Mouse (Mus musculus): ENCODE data around the gene Tsn. TPM values are rescaled to one million over a fixed set of nuclear protein-coding genes. Genes with fewer than 3 reads are reported as not detected.

Gene Tsn
- polyA plus RNA-seq (2014; fragmentation: Nextera tagmentation; extraction: Ambion mirVana) = 325 and 327 TPM in 2 replicates

DNA sequence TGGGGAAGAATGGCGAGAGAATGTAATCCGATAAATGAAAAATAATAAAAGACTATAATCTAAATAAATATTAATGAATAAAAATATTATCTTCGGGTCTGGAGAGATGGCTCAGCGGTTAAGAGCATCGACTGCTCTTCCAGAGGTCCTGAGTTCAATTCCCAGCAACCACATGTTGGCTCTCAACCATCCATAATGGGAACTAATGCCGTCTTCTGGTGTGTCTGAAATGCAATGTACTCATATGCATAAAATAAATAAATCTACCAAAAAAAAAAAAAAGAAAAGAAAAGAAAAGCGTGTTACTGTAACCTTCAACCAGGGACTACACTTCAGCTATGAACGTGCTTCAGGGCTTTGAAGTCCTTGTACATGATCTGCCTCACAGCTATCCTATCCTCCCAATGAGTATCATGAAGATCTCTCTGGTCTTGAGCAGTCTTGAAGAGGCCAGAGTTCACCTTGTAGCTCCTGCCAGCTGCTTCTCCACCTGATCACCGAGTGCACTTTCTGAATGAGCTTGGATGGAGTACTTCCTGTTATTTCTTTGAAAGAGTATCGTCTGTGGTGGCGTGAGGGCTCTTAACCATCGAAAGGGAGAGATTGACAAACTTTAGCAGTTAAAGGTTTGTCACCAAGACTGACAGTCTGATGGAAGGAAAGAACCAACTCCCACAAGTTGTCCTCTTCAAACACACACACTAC lies at the start of gene Tsn:
Tsn (minus strand) TSS at position 118 of the 705 bp plus-strand sequence.
- Histone ChIP-seq H3K27ac (ENCODE audit: low read depth) (peak within 1 kb of the TSS; percentile 92), H3K36me3 (ENCODE audit: insufficient read depth) (peaks cover 8% of the 10 kb centered on the region), H3K4me3 (ENCODE audit: low read depth, low read length) (peak within 1 kb of the TSS; percentile 69), H3K9ac (peak within 1 kb of the TSS; percentile 75), H3K4me2 (peak within 1 kb of the TSS; percentile 77), H3K9me3 (ENCODE audit: low read depth, low read length) (no peaks in the 10 kb centered on the region), H3K27me3 (ENCODE audit: insufficient read depth, low read length) (no peaks in the 10 kb centered on the region), H3K4me1 (ENCODE audit: insufficient read depth) (peaks cover 7% of the 10 kb centered on the region; the same call in 1 of the 2 replicates)
- TF ChIP-seq CTCF (IDR thresholded peaks at IDR 0.05; ENCODE audit: low read depth) = no peak
- 42% methylated on average over 12 of the region's 12 CpGs for WGBS
- DNase-seq (no peak), ATAC-seq (ENCODE audit: insufficient read depth) (peak; percentile 22; the same call in 1 of the 2 replicates)

GRCm38 (mm10) chr1:118359071-118359761 lies 47.7 kb upstream of the Tsn start:
- no peak overlapping the region for H3K27ac ChIP-seq (ENCODE audit: low read depth)
- H3K4me3 ChIP-seq (ENCODE audit: low read depth, low read length) = no peak overlapping the region
- H3K4me1 ChIP-seq (ENCODE audit: insufficient read depth) = no peaks in the 10 kb centered on the region
- H3K9ac ChIP-seq = no peak overlapping the region
- no peak overlapping the region for H3K4me2 ChIP-seq
- H3K27me3 ChIP-seq (ENCODE audit: insufficient read depth, low read length) = no peaks in the 10 kb centered on the region
- no peaks in the 10 kb centered on the region for H3K36me3 ChIP-seq (ENCODE audit: insufficient read depth)
- no peaks in the 10 kb centered on the region for H3K9me3 ChIP-seq (ENCODE audit: low read depth, low read length)
- DNase-seq = peak; percentile 17
- TF ChIP-seq CTCF (IDR thresholded peaks at IDR 0.05; ENCODE audit: low read depth) = no peak
- no peak for ATAC-seq (ENCODE audit: insufficient read depth)
- WGBS = 51% methylated on average over 6 of the region's 6 CpGs

- H3K27ac ChIP-seq (ENCODE audit: low read depth) = no peak overlapping the region
- DNase-seq (no peak), ATAC-seq (ENCODE audit: insufficient read depth) (no peak)
- H3K9ac ChIP-seq = no peak overlapping the region
- no peaks in the 10 kb centered on the region for H3K4me1 ChIP-seq (ENCODE audit: insufficient read depth)
- H3K36me3 ChIP-seq (ENCODE audit: insufficient read depth) = no peaks in the 10 kb centered on the region
- no peaks in the 10 kb centered on the region for H3K27me3 ChIP-seq (ENCODE audit: insufficient read depth, low read length)
- WGBS = 60% methylated on average over 3 of the region's 3 CpGs
- H3K4me3 ChIP-seq (ENCODE audit: low read depth, low read length) = no peak overlapping the region
- no peak for TF ChIP-seq CTCF (IDR thresholded peaks at IDR 0.05; ENCODE audit: low read depth)
- H3K9me3 ChIP-seq (ENCODE audit: low read depth, low read length) = no peaks in the 10 kb centered on the region
- H3K4me2 ChIP-seq = no peak overlapping the region
These were observed 38.4 kb upstream of the Tsn start for GRCm38 (mm10) chr1:118349922-118350321.

DNA sequence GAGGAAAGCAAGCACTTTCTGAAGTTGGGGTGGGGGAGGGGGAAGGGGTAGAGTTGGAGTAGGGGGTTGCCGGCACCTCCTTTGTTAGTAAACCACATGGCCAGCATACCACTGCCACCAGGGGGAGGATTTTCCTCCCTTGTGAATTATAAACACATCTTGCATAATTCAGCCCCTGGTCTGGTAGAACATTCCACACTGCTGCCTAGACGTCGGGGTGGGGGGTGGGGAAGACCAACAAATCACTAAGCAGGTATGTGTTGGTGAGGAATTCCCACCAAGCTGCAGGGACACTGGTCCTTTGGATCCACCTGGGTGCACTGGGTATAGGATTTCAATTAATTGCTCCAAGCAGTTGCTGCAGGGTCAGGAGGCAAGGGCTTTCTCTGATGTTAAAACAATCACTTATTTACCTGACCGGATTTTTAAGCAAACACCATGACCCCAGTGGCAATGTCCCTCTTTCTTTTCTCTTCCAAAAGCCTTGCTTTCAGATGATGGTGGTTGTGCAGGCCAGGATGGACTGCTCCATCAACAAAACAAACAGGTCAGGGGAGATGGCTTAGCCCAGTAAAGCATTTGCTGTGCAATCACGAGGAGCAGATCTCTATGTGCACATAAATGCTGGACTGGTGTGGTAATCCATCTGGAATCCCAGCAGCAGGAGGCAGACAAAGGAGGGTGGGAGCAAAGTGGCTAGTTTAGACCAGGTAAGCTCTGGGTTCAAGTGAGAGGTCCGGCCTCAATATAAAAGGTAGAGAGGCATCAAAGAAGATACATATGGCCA lies 32.3 kb upstream of the Tsn start:
- TF ChIP-seq CTCF (IDR thresholded peaks at IDR 0.05; ENCODE audit: low read depth) = 0 out of 2 replicates have a peak, but pooled peaks have one; percentile 10
- Histone ChIP-seq H3K9me3 (ENCODE audit: low read depth, low read length) (no peaks in the 10 kb centered on the region), H3K4me3 (ENCODE audit: low read depth, low read length) (no peak overlapping the region), H3K4me2 (no peak overlapping the region), H3K27me3 (ENCODE audit: insufficient read depth, low read length) (no peaks in the 10 kb centered on the region), H3K27ac (ENCODE audit: low read depth) (no peak overlapping the region), H3K4me1 (ENCODE audit: insufficient read depth) (no peaks in the 10 kb centered on the region), H3K9ac (no peak overlapping the region), H3K36me3 (ENCODE audit: insufficient read depth) (no peaks in the 10 kb centered on the region)
- peak; percentile 35 for DNase-seq
- no peak for ATAC-seq (ENCODE audit: insufficient read depth)
- 29% methylated on average over 6 of the region's 6 CpGs for WGBS

GRCm38 (mm10) chr1:118337921-118338320 lies 26.4 kb upstream of the Tsn start:
- Histone ChIP-seq H3K9ac (no peak overlapping the region), H3K4me1 (ENCODE audit: insufficient read depth) (no peaks in the 10 kb centered on the region), H3K4me3 (ENCODE audit: low read depth, low read length) (no peak overlapping the region), H3K4me2 (no peak overlapping the region), H3K36me3 (ENCODE audit: insufficient read depth) (peaks cover 18% of the 10 kb centered on the region), H3K27me3 (ENCODE audit: insufficient read depth, low read length) (no peaks in the 10 kb centered on the region), H3K27ac (ENCODE audit: low read depth) (no peak overlapping the region), H3K9me3 (ENCODE audit: low read depth, low read length) (no peaks in the 10 kb centered on the region)
- DNase-seq (no peak), ATAC-seq (ENCODE audit: insufficient read depth) (no peak)
- no peak for TF ChIP-seq CTCF (IDR thresholded peaks at IDR 0.05; ENCODE audit: low read depth)
- 66% methylated on average over 5 of the region's 5 CpGs for WGBS

DNA sequence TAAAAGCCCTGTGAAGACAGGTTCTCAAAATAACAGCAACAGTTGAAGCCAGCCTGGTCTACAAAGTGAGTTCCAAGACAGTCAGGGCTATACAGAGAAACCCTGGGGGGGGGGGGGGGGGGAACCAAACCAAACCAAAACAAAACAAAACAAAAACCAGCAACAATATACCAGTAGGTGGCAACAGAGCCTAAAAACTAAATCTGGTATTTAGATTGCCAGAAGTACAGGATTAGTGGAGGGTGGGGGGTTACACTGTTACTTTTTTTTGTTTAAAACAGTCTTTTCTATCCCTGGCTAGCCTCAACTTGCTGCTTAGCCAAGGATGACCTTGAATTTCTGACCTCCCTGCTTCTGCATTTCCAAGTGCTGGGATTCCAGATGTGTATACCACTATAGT lies 24.3 kb upstream of the Tsn start:
- Histone ChIP-seq H3K4me1 (ENCODE audit: insufficient read depth) (no peaks in the 10 kb centered on the region), H3K4me3 (ENCODE audit: low read depth, low read length) (no peak overlapping the region), H3K9ac (no peak overlapping the region), H3K36me3 (ENCODE audit: insufficient read depth) (peaks cover 39% of the 10 kb centered on the region), H3K9me3 (ENCODE audit: low read depth, low read length) (no peaks in the 10 kb centered on the region), H3K27me3 (ENCODE audit: insufficient read depth, low read length) (no peaks in the 10 kb centered on the region), H3K4me2 (no peak overlapping the region), H3K27ac (ENCODE audit: low read depth) (no peak overlapping the region)
- peak; percentile 39 for TF ChIP-seq CTCF (IDR thresholded peaks at IDR 0.05; ENCODE audit: low read depth)
- peak; percentile 53 for DNase-seq
- no peak for ATAC-seq (ENCODE audit: insufficient read depth)
